Mouse (Mus musculus): ENCODE measurements around the gene Nat10. TPM values are rescaled to one million over a fixed set of nuclear protein-coding genes. Genes with fewer than 3 reads are reported as not detected.

The Nat10 gene
- polyA plus RNA-seq, 1 experiment from 2014 or later: 22.8 TPM

DNA sequence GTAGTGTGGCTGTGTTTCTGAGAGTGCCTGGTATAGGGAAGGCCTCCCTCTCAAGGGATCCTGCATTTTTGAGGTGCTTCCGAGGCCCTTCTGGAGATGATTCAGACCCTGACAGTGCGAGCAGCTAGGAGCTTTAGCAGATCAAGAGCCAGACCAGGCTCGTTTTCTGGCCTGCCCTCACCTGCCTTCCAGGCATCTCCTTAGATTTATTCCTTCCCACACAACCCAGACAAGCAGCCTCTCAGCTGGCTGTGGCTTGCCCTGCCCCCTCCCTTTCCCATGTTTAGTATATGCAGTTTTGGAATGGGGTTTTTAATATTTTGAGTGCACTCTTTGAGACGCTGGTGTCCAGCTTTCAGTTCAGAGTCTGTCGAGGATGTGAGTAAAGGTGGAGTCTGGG lies 70.2 kb downstream of the Nat10 start:
- Histone ChIP-seq H3K4me1 (ENCODE audit: control insufficient read depth, insufficient read depth, low read length) (peaks cover 12% of the 10 kb centered on the region), H3K9ac (ENCODE audit: low read length) (no peak overlapping the region), H3K27ac (ENCODE audit: low read depth, low read length) (0 out of 2 replicates have a peak overlapping the region, but pooled peaks have one; percentile 4), H3K4me2 (no peak overlapping the region), H3K27me3 (ENCODE audit: control insufficient read depth, insufficient read depth, low read length) (no peaks in the 10 kb centered on the region), H3K9me3 (ENCODE audit: control insufficient read depth, low read length) (no peaks in the 10 kb centered on the region), H3K36me3 (ENCODE audit: control insufficient read depth, insufficient read depth, low read length) (no peaks in the 10 kb centered on the region), H3K4me3 (ENCODE audit: low read depth, low read length) (no peak overlapping the region)
- WGBS: 45% methylated on average over 5 of the region's 5 CpGs
- DNase-seq (ENCODE audit: low spot score, missing footprints) (no peak), ATAC-seq (ENCODE audit: low FRiP score) (peak; percentile 28)

DNA sequence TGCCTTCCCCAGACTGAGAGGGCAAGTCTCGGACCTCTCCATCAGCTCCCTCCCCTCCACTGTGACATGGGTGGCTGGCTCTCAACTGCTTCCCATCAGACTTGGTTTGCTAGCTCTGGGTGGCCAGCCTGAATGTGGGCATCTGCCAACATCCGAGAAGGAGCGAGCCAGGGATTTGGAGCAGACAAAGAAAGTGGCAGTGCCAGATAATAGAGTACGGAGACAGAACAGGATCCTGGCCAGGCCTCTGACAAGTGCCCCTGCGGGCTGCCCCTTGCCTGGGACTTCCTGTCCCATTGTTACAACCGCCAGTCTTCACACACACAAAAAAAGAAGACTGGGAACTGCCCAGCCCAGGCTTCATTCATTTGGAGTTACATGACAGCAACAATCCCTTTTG lies 70.6 kb downstream of the Nat10 start:
- ATAC-seq (ENCODE audit: low FRiP score) (peak; percentile 64), DNase-seq (ENCODE audit: low spot score, missing footprints) (no peak)
- whole genome bisulfite sequencing: 21% methylated on average over 6 of the region's 6 CpGs
- Histone ChIP-seq H3K4me1 (ENCODE audit: control insufficient read depth, insufficient read depth, low read length) (peaks cover 12% of the 10 kb centered on the region), H3K4me2 (no peak overlapping the region), H3K4me3 (ENCODE audit: low read depth, low read length) (no peak overlapping the region), H3K9me3 (ENCODE audit: control insufficient read depth, low read length) (no peaks in the 10 kb centered on the region), H3K27ac (ENCODE audit: low read depth, low read length) (0 out of 2 replicates have a peak overlapping the region, but pooled peaks have one; percentile 2), H3K9ac (ENCODE audit: low read length) (no peak overlapping the region), H3K36me3 (ENCODE audit: control insufficient read depth, insufficient read depth, low read length) (no peaks in the 10 kb centered on the region), H3K27me3 (ENCODE audit: control insufficient read depth, insufficient read depth, low read length) (no peaks in the 10 kb centered on the region)

DNA sequence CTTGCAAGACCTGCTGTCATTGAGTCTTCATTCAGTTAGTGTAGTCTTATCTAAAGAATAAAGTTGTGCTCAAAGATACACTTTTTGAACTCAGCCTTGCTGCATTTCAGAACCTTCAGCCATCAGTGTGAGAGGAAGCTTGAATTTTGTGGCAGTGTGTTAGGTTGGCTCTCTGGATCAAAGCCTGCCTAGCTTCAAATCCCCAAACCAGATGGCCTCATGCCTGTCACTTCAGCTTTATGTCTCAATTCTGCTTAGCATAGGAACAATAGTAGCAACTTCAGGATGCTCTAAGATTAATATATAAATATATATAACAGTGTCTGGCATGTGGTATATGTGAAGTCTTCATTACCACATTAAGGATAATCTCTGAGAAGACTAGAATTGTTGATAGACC lies 73.2 kb downstream of the Nat10 start:
- DNase-seq (ENCODE audit: low spot score, missing footprints): no peak
- Histone ChIP-seq H3K27me3 (ENCODE audit: control insufficient read depth, insufficient read depth, low read length) (no peaks in the 10 kb centered on the region), H3K27ac (ENCODE audit: low read depth, low read length) (no peak overlapping the region), H3K9me3 (ENCODE audit: control insufficient read depth, low read length) (no peaks in the 10 kb centered on the region), H3K4me3 (ENCODE audit: low read depth, low read length) (no peak overlapping the region), H3K4me1 (ENCODE audit: control insufficient read depth, insufficient read depth, low read length) (peaks cover 12% of the 10 kb centered on the region), H3K36me3 (ENCODE audit: control insufficient read depth, insufficient read depth, low read length) (no peaks in the 10 kb centered on the region), H3K9ac (ENCODE audit: low read length) (no peak overlapping the region), H3K4me2 (no peak overlapping the region)
- no peak for ATAC-seq (ENCODE audit: low FRiP score)

DNA sequence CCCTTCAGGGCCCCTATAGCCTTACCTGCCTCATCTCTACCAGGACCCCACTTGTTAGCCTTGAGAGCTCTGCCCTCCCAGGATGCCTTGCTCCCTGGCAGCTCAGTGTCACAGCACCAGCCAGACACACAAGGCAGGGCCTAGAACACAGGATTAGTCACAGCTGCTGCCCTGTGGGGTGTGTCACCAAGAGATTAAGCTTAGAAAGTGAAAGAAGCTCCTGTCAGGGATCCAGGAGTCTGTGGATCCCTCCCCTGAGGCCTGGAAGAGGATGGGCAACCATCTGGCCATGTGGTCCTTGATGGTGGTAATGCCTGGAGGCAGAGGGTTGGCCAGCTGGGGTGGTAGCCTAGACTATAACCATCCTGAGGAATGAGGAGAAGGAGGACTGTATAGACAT lies 73.9 kb downstream of the Nat10 start:
- peak; percentile 51; the same call in 1 of the 2 replicates for ATAC-seq (ENCODE audit: low FRiP score)
- H3K4me2 ChIP-seq: no peak overlapping the region
- no peaks in the 10 kb centered on the region for H3K27me3 ChIP-seq (ENCODE audit: control insufficient read depth, insufficient read depth, low read length)
- H3K27ac ChIP-seq (ENCODE audit: low read depth, low read length): no peak overlapping the region; the same call in 1 of the 2 replicates
- no peak overlapping the region for H3K9ac ChIP-seq (ENCODE audit: low read length)
- DNase-seq (ENCODE audit: low spot score, missing footprints): no peak
- H3K4me3 ChIP-seq (ENCODE audit: low read depth, low read length): no peak overlapping the region
- H3K36me3 ChIP-seq (ENCODE audit: control insufficient read depth, insufficient read depth, low read length): no peaks in the 10 kb centered on the region
- peaks cover 12% of the 10 kb centered on the region for H3K4me1 ChIP-seq (ENCODE audit: control insufficient read depth, insufficient read depth, low read length)
- H3K9me3 ChIP-seq (ENCODE audit: control insufficient read depth, low read length): no peaks in the 10 kb centered on the region

GRCm38 (mm10) chr2:103685581-103685980 lies 75.5 kb downstream of the Nat10 start:
- 86% methylated on average over 4 of the region's 4 CpGs for WGBS
- Histone ChIP-seq H3K4me1 (ENCODE audit: control insufficient read depth, insufficient read depth, low read length) (peaks cover 12% of the 10 kb centered on the region), H3K36me3 (ENCODE audit: control insufficient read depth, insufficient read depth, low read length) (no peaks in the 10 kb centered on the region), H3K9me3 (ENCODE audit: control insufficient read depth, low read length) (no peaks in the 10 kb centered on the region), H3K9ac (ENCODE audit: low read length) (no peak overlapping the region), H3K4me3 (ENCODE audit: low read depth, low read length) (no peak overlapping the region), H3K4me2 (no peak overlapping the region), H3K27ac (ENCODE audit: low read depth, low read length) (no peak overlapping the region), H3K27me3 (ENCODE audit: control insufficient read depth, insufficient read depth, low read length) (no peaks in the 10 kb centered on the region)
- no peak for DNase-seq (ENCODE audit: low spot score, missing footprints)
- no peak for ATAC-seq (ENCODE audit: low FRiP score)

GRCm38 (mm10) chr2:103684926-103685577 lies 76.0 kb downstream of the Nat10 start:
- no peak overlapping the region for H3K4me2 ChIP-seq
- no peak overlapping the region for H3K9ac ChIP-seq (ENCODE audit: low read length)
- DNase-seq (ENCODE audit: low spot score, missing footprints) (no peak), ATAC-seq (ENCODE audit: low FRiP score) (no peak)
- no peaks in the 10 kb centered on the region for H3K9me3 ChIP-seq (ENCODE audit: control insufficient read depth, low read length)
- H3K4me3 ChIP-seq (ENCODE audit: low read depth, low read length): no peak overlapping the region
- no peak overlapping the region for H3K27ac ChIP-seq (ENCODE audit: low read depth, low read length)
- H3K36me3 ChIP-seq (ENCODE audit: control insufficient read depth, insufficient read depth, low read length): no peaks in the 10 kb centered on the region
- WGBS: 69% methylated on average over 7 of the region's 7 CpGs
- peaks cover 7% of the 10 kb centered on the region for H3K4me1 ChIP-seq (ENCODE audit: control insufficient read depth, insufficient read depth, low read length)
- no peaks in the 10 kb centered on the region for H3K27me3 ChIP-seq (ENCODE audit: control insufficient read depth, insufficient read depth, low read length)

DNA sequence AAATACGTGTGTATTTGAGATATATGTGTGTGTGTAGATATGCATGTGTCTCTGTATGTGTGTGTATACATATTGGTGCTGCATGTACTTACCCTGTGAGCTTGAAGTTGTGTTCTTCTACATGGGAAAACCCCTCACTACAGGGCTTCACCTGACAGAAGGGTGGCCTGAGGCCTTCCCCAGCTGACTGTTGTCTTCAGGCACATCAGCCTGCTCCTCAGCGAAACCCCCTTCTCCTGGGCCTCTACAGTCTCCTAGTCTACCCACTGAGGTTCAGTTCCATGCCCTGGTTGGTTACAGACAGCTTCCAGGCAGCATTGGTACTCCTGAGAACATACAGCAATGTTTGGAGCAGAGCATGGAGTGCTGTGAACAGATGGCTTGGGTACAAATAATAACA lies 76.6 kb downstream of the Nat10 start:
- H3K36me3 ChIP-seq (ENCODE audit: control insufficient read depth, insufficient read depth, low read length): no peaks in the 10 kb centered on the region
- H3K9ac ChIP-seq (ENCODE audit: low read length): no peak overlapping the region
- no peak for ATAC-seq (ENCODE audit: low FRiP score)
- WGBS: 90% methylated on average over 2 of the region's 2 CpGs
- H3K27me3 ChIP-seq (ENCODE audit: control insufficient read depth, insufficient read depth, low read length): no peaks in the 10 kb centered on the region
- H3K9me3 ChIP-seq (ENCODE audit: control insufficient read depth, low read length): no peaks in the 10 kb centered on the region
- no peak for DNase-seq (ENCODE audit: low spot score, missing footprints)
- peaks cover 4% of the 10 kb centered on the region for H3K4me1 ChIP-seq (ENCODE audit: control insufficient read depth, insufficient read depth, low read length)
- no peak overlapping the region for H3K4me3 ChIP-seq (ENCODE audit: low read depth, low read length)
- no peak overlapping the region for H3K4me2 ChIP-seq
- H3K27ac ChIP-seq (ENCODE audit: low read depth, low read length): no peak overlapping the region

DNA sequence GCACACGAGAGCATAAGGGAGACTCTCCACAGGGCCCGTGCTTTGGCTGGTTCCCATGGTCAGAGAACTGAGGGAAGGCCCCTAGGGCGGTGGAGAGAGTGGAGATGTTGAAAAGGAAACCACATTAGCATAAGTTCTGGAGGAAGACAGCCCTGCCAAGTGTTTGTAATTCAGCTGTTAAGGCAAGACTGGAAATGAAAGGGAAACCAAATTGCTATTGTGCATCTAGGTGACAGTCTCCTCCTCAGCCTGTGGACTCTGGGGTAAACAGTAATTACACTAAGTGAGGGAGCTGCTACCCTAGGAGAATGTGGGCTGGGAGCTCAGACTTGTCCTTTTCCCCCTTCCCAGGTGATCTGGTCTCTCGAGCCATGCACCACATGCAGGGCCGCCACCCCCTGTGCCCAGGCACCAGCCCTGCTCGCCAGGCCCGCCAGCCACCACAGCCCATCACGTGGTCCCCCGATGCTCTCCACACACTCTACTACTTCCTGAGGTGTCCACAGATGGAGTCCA lies 78.1 kb downstream of the Nat10 start:
- Histone ChIP-seq H3K9ac (ENCODE audit: low read length) (no peak overlapping the region), H3K27ac (ENCODE audit: low read depth, low read length) (no peak overlapping the region)

GRCm38 (mm10) chr2:103682261-103682722 lies 78.8 kb downstream of the Nat10 start:
- H3K9ac ChIP-seq (ENCODE audit: low read length): no peak overlapping the region
- H3K4me1 ChIP-seq (ENCODE audit: control insufficient read depth, insufficient read depth, low read length): peaks cover 4% of the 10 kb centered on the region
- H3K27me3 ChIP-seq (ENCODE audit: control insufficient read depth, insufficient read depth, low read length): no peaks in the 10 kb centered on the region
- H3K27ac ChIP-seq (ENCODE audit: low read depth, low read length): no peak overlapping the region
- no peaks in the 10 kb centered on the region for H3K9me3 ChIP-seq (ENCODE audit: control insufficient read depth, low read length)
- WGBS: 88% methylated on average over 9 of the region's 9 CpGs
- H3K4me2 ChIP-seq: no peak overlapping the region
- ATAC-seq (ENCODE audit: low FRiP score): no peak
- DNase-seq (ENCODE audit: low spot score, missing footprints): no peak
- H3K4me3 ChIP-seq (ENCODE audit: low read depth, low read length): no peak overlapping the region
- H3K36me3 ChIP-seq (ENCODE audit: control insufficient read depth, insufficient read depth, low read length): no peaks in the 10 kb centered on the region

More for the DNA sequence above, 78.1 kb downstream of the Nat10 start:
- Histone ChIP-seq H3K4me3 (ENCODE audit: low read depth, low read length) (no peak overlapping the region), H3K4me2 (no peak overlapping the region), H3K36me3 (ENCODE audit: control insufficient read depth, insufficient read depth, low read length) (no peaks in the 10 kb centered on the region), H3K4me1 (ENCODE audit: control insufficient read depth, insufficient read depth, low read length) (peaks cover 4% of the 10 kb centered on the region), H3K9me3 (ENCODE audit: control insufficient read depth, low read length) (no peaks in the 10 kb centered on the region), H3K27me3 (ENCODE audit: control insufficient read depth, insufficient read depth, low read length) (no peaks in the 10 kb centered on the region)
- no peak for ATAC-seq (ENCODE audit: low FRiP score)
- 84% methylated on average over 9 of the region's 9 CpGs for WGBS
- DNase-seq (ENCODE audit: low spot score, missing footprints): no peak
